Mouse (Mus musculus) embryonic facial prominence, embryonic 13.5 days (tissue): ENCODE measurements around the gene Map3k20. TPM values are rescaled to one million over a fixed set of nuclear protein-coding genes. Genes with fewer than 3 reads are reported as not detected.

Source experiments
- ATAC-seq: fragments of 200-750 bp; cut with Nextera tagmentation; 2 replicates; pipeline ENCODE4 v1.8.0; 2017; ENCODE audit warnings: low read depth; ENCODE audit not compliant: insufficient number of reproducible peaks, insufficient read depth, low FRiP score, low TSS enrichment
- H3K27ac ChIP-seq: fragments of 300-500 bp; sonication (generic); 2 replicates; pipeline ENCODE4 v1.5.1; 2015; ENCODE audit warnings: moderate library complexity, mild to moderate bottlenecking, inconsistent platforms
- H3K27me3 ChIP-seq: fragments of 300-500 bp; sonication (generic); 2 replicates; pipeline ENCODE4 v1.6.1; 2015; ENCODE audit warnings: mild to moderate bottlenecking, inconsistent platforms
- H3K36me3 ChIP-seq: fragments of 300-500 bp; sonication (generic); 2 replicates; pipeline ENCODE4 v1.6.1; 2015; ENCODE audit warnings: mild to moderate bottlenecking, inconsistent platforms
- H3K4me1 ChIP-seq: fragments of 300-500 bp; sonication (generic); 2 replicates; pipeline ENCODE4 v1.6.1; 2015; ENCODE audit warnings: inconsistent platforms
- H3K4me2 ChIP-seq: fragments of 300-500 bp; sonication (generic); 2 replicates; pipeline ENCODE4 v1.6.1; 2015; ENCODE audit warnings: moderate library complexity, mild to moderate bottlenecking, inconsistent platforms
- H3K4me3 ChIP-seq: fragments of 300-500 bp; sonication (generic); 2 replicates; pipeline ENCODE4 v1.5.1; 2015; ENCODE audit warnings: mild to moderate bottlenecking, inconsistent platforms
- H3K9ac ChIP-seq: fragments of 300-500 bp; sonication (generic); 2 replicates; pipeline ENCODE4 v1.6.1; 2015; ENCODE audit warnings: mild to moderate bottlenecking, inconsistent platforms
- H3K9me3 ChIP-seq: fragments of 300-500 bp; sonication (generic); 2 replicates; pipeline ENCODE4 v1.6.1; 2016; ENCODE audit warnings: inconsistent platforms
- WGBS: fragments of 180-500 bp; shearing (Covaris S2); methylation state at CpG from one replicate; pipeline ENCODE4 v1.1.7; 2015; ENCODE audit warnings: mixed read lengths; 5-methylcytosine and 5-hydroxymethylcytosine counted together
- polyA plus RNA-seq: library from polyadenylated mRNA; unstranded; fragments of >200 nt; fragmentation: Nextera tagmentation; extraction: Ambion mirVana; gene quantifications from 2 replicates; pipeline ENCODE4 v1.2.1, GENCODE M21; 2015

Gene Map3k20
- polyA plus RNA-seq, 1 experiment from 2014 or later = 17.6 TPM

GRCm38 (mm10) chr2:72282733-72283132 lies 2.7 kb upstream of the Map3k20 start:
- Histone ChIP-seq H3K4me1 (peaks cover 6% of the 10 kb centered on the region), H3K27me3 (peaks cover 6% of the 10 kb centered on the region; the same call in 1 of the 2 replicates), H3K9ac (no peak overlapping the region), H3K4me3 (no peak overlapping the region), H3K4me2 (no peak overlapping the region), H3K9me3 (no peaks in the 10 kb centered on the region), H3K27ac (no peak overlapping the region), H3K36me3 (no peaks in the 10 kb centered on the region)
- 82% methylated on average over 4 of the region's 4 CpGs for WGBS
- no peak for ATAC-seq

- 71% methylated on average over 7 of the region's 7 CpGs for WGBS
- Histone ChIP-seq H3K4me1 (peaks cover 11% of the 10 kb centered on the region), H3K9ac (no peak overlapping the region), H3K36me3 (no peaks in the 10 kb centered on the region), H3K4me2 (no peak overlapping the region), H3K9me3 (no peaks in the 10 kb centered on the region), H3K27ac (no peak overlapping the region), H3K4me3 (no peak overlapping the region), H3K27me3 (peaks cover 6% of the 10 kb centered on the region; the same call in 1 of the 2 replicates)
- ATAC-seq = no peak
Measured at GRCm38 (mm10) chr2:72284689-72285088, 748 bp upstream of the Map3k20 start.

- H3K4me2 ChIP-seq = peak overlapping the region; percentile 85
- peaks cover 6% of the 10 kb centered on the region; the same call in 1 of the 2 replicates for H3K27me3 ChIP-seq
- H3K9ac ChIP-seq = peak overlapping the region; percentile 92
- peaks cover 11% of the 10 kb centered on the region for H3K4me1 ChIP-seq
- H3K4me3 ChIP-seq = peak overlapping the region; percentile 86
- no peak overlapping the region; the same call in 1 of the 2 replicates for H3K27ac ChIP-seq
- ATAC-seq = peak; percentile 67
- H3K9me3 ChIP-seq = no peaks in the 10 kb centered on the region
- no peaks in the 10 kb centered on the region for H3K36me3 ChIP-seq
- 2% methylated on average over 60 of the region's 60 CpGs for WGBS
Measured at GRCm38 (mm10) chr2:72285888-72286661, 638 bp downstream of the Map3k20 start.

- peaks cover 11% of the 10 kb centered on the region for H3K4me1 ChIP-seq
- ATAC-seq = no peak
- no peaks in the 10 kb centered on the region for H3K36me3 ChIP-seq
- H3K9me3 ChIP-seq = no peaks in the 10 kb centered on the region
- 0 out of 2 replicates have a peak overlapping the region, but pooled peaks have one; percentile 4 for H3K9ac ChIP-seq
- peaks cover 6% of the 10 kb centered on the region; the same call in 1 of the 2 replicates for H3K27me3 ChIP-seq
- H3K27ac ChIP-seq = no peak overlapping the region
- H3K4me2 ChIP-seq = peak overlapping the region; percentile 24
- H3K4me3 ChIP-seq = no peak overlapping the region
- WGBS = 53% methylated on average over 4 of the region's 4 CpGs
Measured at GRCm38 (mm10) chr2:72287142-72287541, 1.7 kb downstream of the Map3k20 start.

DNA sequence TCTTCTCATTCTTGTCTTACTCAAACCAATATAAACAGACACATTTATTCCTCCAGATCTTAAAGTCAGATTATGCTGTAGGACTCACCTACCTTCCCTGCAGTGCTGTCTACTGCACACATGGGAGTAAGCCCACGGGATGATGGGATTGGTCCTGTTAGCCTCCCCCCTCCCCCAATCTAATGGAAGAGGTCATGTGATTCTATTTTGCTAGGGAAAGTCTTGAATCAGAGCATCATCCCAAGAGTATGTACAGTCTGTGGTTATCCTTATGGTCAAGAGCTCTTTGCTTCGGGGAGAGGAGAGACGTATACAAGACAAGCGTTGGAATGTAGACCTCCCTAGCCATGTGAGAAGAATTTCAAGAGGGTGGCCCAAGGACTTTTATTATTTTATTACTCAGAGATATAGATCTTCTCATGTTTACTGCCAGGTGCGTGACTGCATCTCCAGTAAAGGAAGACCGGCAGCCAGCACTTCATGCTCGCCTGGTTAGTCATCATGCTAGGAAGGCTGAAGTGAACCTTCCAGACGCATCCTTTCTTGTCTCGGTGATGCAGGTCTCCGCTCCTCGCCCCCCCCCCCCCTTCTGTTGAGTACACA lies 3.6 kb downstream of the Map3k20 start:
- Histone ChIP-seq H3K4me3 (no peak overlapping the region), H3K9me3 (no peaks in the 10 kb centered on the region), H3K36me3 (no peaks in the 10 kb centered on the region), H3K27me3 (peaks cover 2% of the 10 kb centered on the region; the same call in 1 of the 2 replicates), H3K27ac (no peak overlapping the region), H3K4me2 (no peak overlapping the region), H3K4me1 (peaks cover 12% of the 10 kb centered on the region), H3K9ac (no peak overlapping the region)
- ATAC-seq = no peak
- WGBS = 86% methylated on average over 11 of the region's 11 CpGs

- H3K4me2 ChIP-seq = no peak overlapping the region
- H3K27ac ChIP-seq = no peak overlapping the region
- no peak overlapping the region for H3K9ac ChIP-seq
- no peak for ATAC-seq
- H3K36me3 ChIP-seq = no peaks in the 10 kb centered on the region
- 77% methylated on average over 1 of the region's 1 CpGs for WGBS
- H3K27me3 ChIP-seq = no peaks in the 10 kb centered on the region
- no peak overlapping the region for H3K4me3 ChIP-seq
- no peaks in the 10 kb centered on the region for H3K9me3 ChIP-seq
- peaks cover 19% of the 10 kb centered on the region for H3K4me1 ChIP-seq
Measured at GRCm38 (mm10) chr2:72291103-72291502, 5.7 kb downstream of the Map3k20 start.

DNA sequence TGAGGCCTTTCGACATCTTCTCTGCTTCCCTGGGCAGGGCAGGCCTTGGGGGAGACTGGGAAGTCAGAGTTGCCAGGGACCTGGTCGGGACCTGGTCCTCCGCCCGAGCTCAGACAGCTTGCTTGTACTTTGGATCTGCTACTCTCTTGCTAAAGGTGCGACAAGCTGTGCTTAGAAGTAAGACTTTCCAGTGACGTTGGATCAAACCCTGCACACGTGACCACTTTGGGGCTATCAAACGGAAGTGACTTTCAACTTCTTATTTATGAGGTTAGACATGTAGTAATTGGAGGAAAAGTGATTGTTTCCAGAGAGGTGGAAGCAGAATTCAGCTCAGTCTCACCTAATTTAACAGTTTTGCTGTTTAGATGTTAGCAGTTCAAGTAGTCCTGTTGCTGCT lies 7.1 kb downstream of the Map3k20 start:
- Histone ChIP-seq H3K4me1 (peaks cover 19% of the 10 kb centered on the region), H3K9me3 (no peaks in the 10 kb centered on the region), H3K27me3 (no peaks in the 10 kb centered on the region), H3K36me3 (no peaks in the 10 kb centered on the region), H3K27ac (no peak overlapping the region), H3K4me3 (no peak overlapping the region), H3K9ac (no peak overlapping the region), H3K4me2 (no peak overlapping the region)
- WGBS = 81% methylated on average over 8 of the region's 8 CpGs
- ATAC-seq = no peak

GRCm38 (mm10) chr2:72294994-72295393 lies 9.6 kb downstream of the Map3k20 start:
- H3K27ac ChIP-seq = no peak overlapping the region
- no peaks in the 10 kb centered on the region for H3K9me3 ChIP-seq
- H3K9ac ChIP-seq = no peak overlapping the region
- 39% methylated on average over 6 of the region's 6 CpGs for WGBS
- peaks cover 22% of the 10 kb centered on the region for H3K4me1 ChIP-seq
- H3K4me3 ChIP-seq = no peak overlapping the region
- ATAC-seq = no peak
- H3K4me2 ChIP-seq = no peak overlapping the region
- no peaks in the 10 kb centered on the region for H3K36me3 ChIP-seq
- H3K27me3 ChIP-seq = no peaks in the 10 kb centered on the region

DNA sequence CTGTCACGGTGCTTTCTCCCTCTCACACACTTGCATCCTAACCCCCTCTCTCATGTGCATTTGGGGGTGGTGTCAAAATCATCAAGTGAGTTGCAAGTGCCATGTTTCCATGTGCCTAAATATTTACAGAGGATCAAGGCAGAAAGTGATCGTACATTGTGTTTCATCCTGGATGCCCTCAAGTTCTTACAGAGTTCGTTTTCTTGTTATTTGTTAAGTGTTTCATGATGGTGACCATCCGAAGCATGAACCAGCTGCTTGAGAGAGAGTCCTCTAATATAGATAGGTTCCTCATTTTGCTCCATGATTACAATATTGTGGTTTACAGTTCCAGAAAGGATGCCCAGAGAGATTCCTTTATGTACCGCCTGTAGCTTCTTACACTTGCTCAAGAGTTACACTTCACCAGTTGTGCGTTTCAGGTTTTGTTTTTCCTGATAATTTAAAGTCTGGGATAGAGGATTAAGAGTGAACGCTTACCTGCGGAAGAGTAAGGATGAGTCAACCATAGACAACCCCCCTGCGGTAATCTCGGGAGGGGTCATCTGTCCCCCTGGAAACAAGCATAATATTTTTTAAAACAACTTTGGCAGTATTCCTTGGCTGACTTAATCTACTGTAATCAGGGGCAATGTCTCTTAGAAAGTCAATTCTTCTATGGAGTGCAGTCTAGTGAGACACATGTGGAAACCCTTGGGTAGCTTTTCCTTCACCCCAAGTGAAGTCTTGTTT lies 11.7 kb downstream of the Map3k20 start:
- no peaks in the 10 kb centered on the region for H3K9me3 ChIP-seq
- H3K9ac ChIP-seq = 0 out of 2 replicates have a peak overlapping the region, but pooled peaks have one; percentile 46
- ATAC-seq = no peak
- H3K4me2 ChIP-seq = peak overlapping the region; percentile 43
- WGBS = 81% methylated on average over 10 of the region's 10 CpGs
- H3K4me1 ChIP-seq = peaks cover 22% of the 10 kb centered on the region
- no peaks in the 10 kb centered on the region for H3K27me3 ChIP-seq
- H3K4me3 ChIP-seq = peak overlapping the region; percentile 6; the same call in 1 of the 2 replicates
- H3K27ac ChIP-seq = peak overlapping the region; percentile 79
- no peaks in the 10 kb centered on the region for H3K36me3 ChIP-seq

DNA sequence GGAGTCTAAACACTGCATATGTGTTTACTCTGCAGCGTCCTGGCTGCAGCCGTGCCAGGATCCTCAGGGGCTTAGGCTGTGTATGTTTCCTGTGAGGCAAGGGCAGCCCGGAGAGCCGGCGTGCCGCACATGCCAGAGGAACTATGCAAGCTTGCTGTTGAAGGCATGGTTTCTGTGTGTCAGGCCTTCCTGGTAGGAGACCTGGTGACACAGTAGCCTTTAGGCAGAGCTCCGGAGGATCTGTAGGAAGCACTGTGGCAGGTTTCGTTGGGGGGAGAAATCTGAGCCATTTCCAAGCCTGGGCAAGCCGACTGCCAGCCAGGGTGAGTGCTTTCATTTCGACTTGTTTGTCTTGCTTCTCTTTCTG lies 12.3 kb downstream of the Map3k20 start:
- Histone ChIP-seq H3K36me3 (no peaks in the 10 kb centered on the region), H3K4me2 (peak overlapping the region; percentile 43), H3K27ac (peak overlapping the region; percentile 79), H3K9me3 (no peaks in the 10 kb centered on the region), H3K27me3 (no peaks in the 10 kb centered on the region), H3K4me3 (peak overlapping the region; percentile 6; the same call in 1 of the 2 replicates), H3K4me1 (peaks cover 22% of the 10 kb centered on the region), H3K9ac (peak overlapping the region; percentile 46; the same call in 1 of the 2 replicates)
- 34% methylated on average over 10 of the region's 10 CpGs for WGBS
- no peak for ATAC-seq

DNA sequence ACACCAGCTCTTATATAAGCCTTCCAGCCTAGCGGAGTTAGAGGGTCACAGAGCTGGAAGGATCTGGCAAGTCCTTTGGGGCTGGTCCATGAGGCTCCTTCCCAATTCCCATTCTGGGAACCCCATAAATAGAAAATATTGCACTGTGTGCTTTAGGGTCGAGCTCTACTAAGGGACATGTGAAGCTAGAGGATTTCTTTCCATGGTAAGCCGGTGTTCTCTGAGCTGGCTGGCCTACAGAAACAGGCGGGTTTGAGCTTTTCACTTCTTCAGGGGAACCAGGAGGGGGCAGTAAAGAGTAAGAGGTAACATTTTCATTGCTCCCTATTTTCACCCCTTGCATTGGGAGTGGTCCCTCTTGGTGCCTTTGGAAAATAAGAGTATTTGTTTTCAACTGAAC lies 13.0 kb downstream of the Map3k20 start:
- H3K4me2 ChIP-seq = no peak overlapping the region
- no peaks in the 10 kb centered on the region for H3K27me3 ChIP-seq
- peaks cover 28% of the 10 kb centered on the region for H3K4me1 ChIP-seq
- 0 out of 2 replicates have a peak overlapping the region, but pooled peaks have one; percentile 79 for H3K27ac ChIP-seq
- H3K4me3 ChIP-seq = no peak overlapping the region
- no peak overlapping the region for H3K9ac ChIP-seq
- H3K36me3 ChIP-seq = no peaks in the 10 kb centered on the region
- H3K9me3 ChIP-seq = no peaks in the 10 kb centered on the region
- 65% methylated on average over 4 of the region's 4 CpGs for WGBS
- ATAC-seq = no peak
